Mouse (Mus musculus): ENCODE data around the gene Cacna1g. TPM values are rescaled to one million over a fixed set of nuclear protein-coding genes. Genes with fewer than 3 reads are reported as not detected.
A peak's percentile ranks its signal among the peaks of the same experiment; 100 is the strongest.

Gene Cacna1g
- total and polyA plus RNA-seq, 2 experiments from 2014 or later: 13.2 to 94.6 TPM

GRCm38 (mm10) chr11:94389724-94390396 is 84.1 kb downstream of the Cacna1g start:
- 0 out of 2 replicates have a peak, but pooled peaks cover 4% of the 10 kb centered on the region for H3K27me3 ChIP-seq (ENCODE audit: insufficient read depth, low read length)
- DNase-seq (ENCODE audit: low spot score) (no peak), ATAC-seq (ENCODE audit: low FRiP score) (no peak)
- H3K4me3 ChIP-seq (ENCODE audit: low read depth, low read length): no peak overlapping the region
- H3K4me2 ChIP-seq (ENCODE audit: low read depth, low read length, poor library complexity, severe bottlenecking): no peak overlapping the region
- WGBS: 52% methylated on average over 6 of the region's 6 CpGs
- H3K9me3 ChIP-seq (ENCODE audit: low read length): no peaks in the 10 kb centered on the region
- H3K9ac ChIP-seq (replicated peaks; ENCODE audit: low read length, poor library complexity, severe bottlenecking): no peak overlapping the region
- peaks cover 5% of the 10 kb centered on the region; the same call in 1 of the 2 replicates for H3K4me1 ChIP-seq (ENCODE audit: insufficient read depth, low read length)
- no peak overlapping the region for H3K27ac ChIP-seq (ENCODE audit: low read depth, low read length)
- TF ChIP-seq CTCF (IDR thresholded peaks at IDR 0.05): no peak
- no peaks in the 10 kb centered on the region for H3K36me3 ChIP-seq (ENCODE audit: insufficient read depth, low read length)

GRCm38 (mm10) chr11:94389021-94389420 is 85.0 kb downstream of the Cacna1g start:
- DNase-seq (ENCODE audit: low spot score) (no peak), ATAC-seq (ENCODE audit: low FRiP score) (no peak)
- WGBS: 88% methylated on average over 4 of the region's 4 CpGs
- Histone ChIP-seq H3K4me1 (ENCODE audit: insufficient read depth, low read length) (peaks cover 5% of the 10 kb centered on the region; the same call in 1 of the 2 replicates), H3K27ac (ENCODE audit: low read depth, low read length) (no peak overlapping the region), H3K9ac (replicated peaks; ENCODE audit: low read length, poor library complexity, severe bottlenecking) (no peak overlapping the region), H3K27me3 (ENCODE audit: insufficient read depth, low read length) (0 out of 2 replicates have a peak, but pooled peaks cover 4% of the 10 kb centered on the region), H3K36me3 (ENCODE audit: insufficient read depth, low read length) (no peaks in the 10 kb centered on the region), H3K4me2 (ENCODE audit: low read depth, low read length, poor library complexity, severe bottlenecking) (no peak overlapping the region), H3K4me3 (ENCODE audit: low read depth, low read length) (no peak overlapping the region), H3K9me3 (ENCODE audit: low read length) (no peaks in the 10 kb centered on the region)
- no peak for TF ChIP-seq CTCF (IDR thresholded peaks at IDR 0.05)

- H3K27ac ChIP-seq (ENCODE audit: low read depth, low read length): no peak overlapping the region
- 87% methylated on average over 4 of the region's 4 CpGs for WGBS
Measured at GRCm38 (mm10) chr11:94387756-94388155, 86.2 kb downstream of the Cacna1g start.

GRCm38 (mm10) chr11:94385977-94386771 is 87.8 kb downstream of the Cacna1g start:
- Histone ChIP-seq H3K36me3 (ENCODE audit: insufficient read depth, low read length) (no peaks in the 10 kb centered on the region), H3K27me3 (ENCODE audit: insufficient read depth, low read length) (no peaks in the 10 kb centered on the region), H3K9ac (replicated peaks; ENCODE audit: low read length, poor library complexity, severe bottlenecking) (peak overlapping the region; percentile 13; the same call in 1 of the 2 replicates), H3K4me1 (ENCODE audit: insufficient read depth, low read length) (peaks cover 5% of the 10 kb centered on the region; the same call in 1 of the 2 replicates), H3K27ac (ENCODE audit: low read depth, low read length) (0 out of 2 replicates have a peak overlapping the region, but pooled peaks have one; percentile 18), H3K9me3 (ENCODE audit: low read length) (no peaks in the 10 kb centered on the region), H3K4me2 (ENCODE audit: low read depth, low read length, poor library complexity, severe bottlenecking) (no peak overlapping the region), H3K4me3 (ENCODE audit: low read depth, low read length) (no peak overlapping the region)
- no peak for TF ChIP-seq CTCF (IDR thresholded peaks at IDR 0.05)
- DNase-seq (ENCODE audit: low spot score) (no peak), ATAC-seq (ENCODE audit: low FRiP score) (peak; percentile 34; the same call in 1 of the 2 replicates)
- WGBS: 18% methylated on average over 12 of the region's 12 CpGs

More at GRCm38 (mm10) chr11:94387756-94388155, 86.2 kb downstream of the Cacna1g start:
- no peak for ATAC-seq (ENCODE audit: low FRiP score)
- no peak for TF ChIP-seq CTCF (IDR thresholded peaks at IDR 0.05)
- Histone ChIP-seq H3K36me3 (ENCODE audit: insufficient read depth, low read length) (no peaks in the 10 kb centered on the region), H3K27me3 (ENCODE audit: insufficient read depth, low read length) (0 out of 2 replicates have a peak, but pooled peaks cover 2% of the 10 kb centered on the region), H3K9me3 (ENCODE audit: low read length) (no peaks in the 10 kb centered on the region), H3K9ac (replicated peaks; ENCODE audit: low read length, poor library complexity, severe bottlenecking) (no peak overlapping the region), H3K4me2 (ENCODE audit: low read depth, low read length, poor library complexity, severe bottlenecking) (no peak overlapping the region), H3K4me3 (ENCODE audit: low read depth, low read length) (no peak overlapping the region), H3K4me1 (ENCODE audit: insufficient read depth, low read length) (peaks cover 5% of the 10 kb centered on the region; the same call in 1 of the 2 replicates)
- no peak for DNase-seq (ENCODE audit: low spot score)

- 76% methylated on average over 8 of the region's 8 CpGs for WGBS
- no peak overlapping the region for H3K9ac ChIP-seq (replicated peaks; ENCODE audit: low read length, poor library complexity, severe bottlenecking)
- H3K36me3 ChIP-seq (ENCODE audit: insufficient read depth, low read length): no peaks in the 10 kb centered on the region
- no peak for DNase-seq (ENCODE audit: low spot score)
- no peak overlapping the region for H3K27ac ChIP-seq (ENCODE audit: low read depth, low read length)
- H3K4me2 ChIP-seq (ENCODE audit: low read depth, low read length, poor library complexity, severe bottlenecking): no peak overlapping the region
- no peak overlapping the region for H3K4me3 ChIP-seq (ENCODE audit: low read depth, low read length)
- H3K27me3 ChIP-seq (ENCODE audit: insufficient read depth, low read length): no peaks in the 10 kb centered on the region
- no peak for ATAC-seq (ENCODE audit: low FRiP score)
- no peaks in the 10 kb centered on the region for H3K9me3 ChIP-seq (ENCODE audit: low read length)
- no peak for TF ChIP-seq CTCF (IDR thresholded peaks at IDR 0.05)
- no peaks in the 10 kb centered on the region for H3K4me1 ChIP-seq (ENCODE audit: insufficient read depth, low read length)
Measured at GRCm38 (mm10) chr11:94379736-94380135, 94.3 kb downstream of the Cacna1g start.

GRCm38 (mm10) chr11:94379061-94379460 is 94.9 kb downstream of the Cacna1g start:
- ATAC-seq (ENCODE audit: low FRiP score) (no peak), DNase-seq (ENCODE audit: low spot score) (no peak)
- Histone ChIP-seq H3K4me2 (ENCODE audit: low read depth, low read length, poor library complexity, severe bottlenecking) (no peak overlapping the region), H3K4me3 (ENCODE audit: low read depth, low read length) (no peak overlapping the region), H3K9ac (replicated peaks; ENCODE audit: low read length, poor library complexity, severe bottlenecking) (no peak overlapping the region), H3K4me1 (ENCODE audit: insufficient read depth, low read length) (no peaks in the 10 kb centered on the region), H3K27me3 (ENCODE audit: insufficient read depth, low read length) (no peaks in the 10 kb centered on the region), H3K36me3 (ENCODE audit: insufficient read depth, low read length) (no peaks in the 10 kb centered on the region), H3K9me3 (ENCODE audit: low read length) (no peaks in the 10 kb centered on the region), H3K27ac (ENCODE audit: low read depth, low read length) (no peak overlapping the region)
- 21% methylated on average over 2 of the region's 2 CpGs for WGBS
- no peak for TF ChIP-seq CTCF (IDR thresholded peaks at IDR 0.05)

All from midbrain, postnatal 0 days (tissue).